Mouse (Mus musculus): Measurements from ENCODE around the gene Mfsd4b1. TPM values are rescaled to one million over a fixed set of nuclear protein-coding genes. Genes with fewer than 3 reads are reported as not detected.

Mfsd4b1 gene
- polyA plus RNA-seq, 1 experiment from 2014 or later = 1.5 TPM

DNA sequence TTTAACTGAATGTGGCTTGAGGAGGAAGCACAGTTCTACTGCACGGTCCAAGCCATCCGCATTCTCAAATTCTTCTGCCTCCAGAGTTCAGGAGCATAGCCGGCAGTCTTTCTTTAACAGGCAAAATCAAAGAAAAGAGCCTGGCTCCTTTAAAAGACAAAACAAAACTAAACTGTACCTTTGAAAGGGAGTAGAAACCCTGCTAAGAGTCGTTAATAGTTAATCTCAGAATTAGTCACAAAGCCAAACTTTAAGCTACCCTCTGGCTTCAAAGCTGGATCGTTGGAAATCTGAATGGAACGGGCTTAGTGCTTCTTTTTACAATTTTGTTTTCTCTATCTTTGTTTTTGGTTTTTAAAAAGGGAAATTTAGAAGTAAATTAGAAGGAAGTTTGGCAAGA, 37.7 kb upstream of the Mfsd4b1 start:
- Histone ChIP-seq H3K9ac (ENCODE audit: low read depth, low read length) (no peak overlapping the region), H3K27ac (ENCODE audit: low read depth, low read length) (peak overlapping the region; percentile 56), H3K36me3 (ENCODE audit: control insufficient read depth, insufficient read depth, low read length) (no peaks in the 10 kb centered on the region), H3K27me3 (ENCODE audit: control insufficient read depth, insufficient read depth, low read length) (no peaks in the 10 kb centered on the region), H3K4me1 (ENCODE audit: control insufficient read depth, insufficient read depth, low read length) (0 out of 2 replicates have a peak, but pooled peaks cover 10% of the 10 kb centered on the region), H3K9me3 (ENCODE audit: control insufficient read depth, low read length) (no peaks in the 10 kb centered on the region), H3K4me3 (ENCODE audit: low read length) (no peak overlapping the region), H3K4me2 (replicated peaks; ENCODE audit: low read depth, low read length) (0 out of 2 replicates have a peak overlapping the region, but pooled peaks have one; percentile 5)
- WGBS = 54% methylated on average over 6 of the region's 6 CpGs
- no peak for ATAC-seq (ENCODE audit: low FRiP score, low TSS enrichment)

DNA sequence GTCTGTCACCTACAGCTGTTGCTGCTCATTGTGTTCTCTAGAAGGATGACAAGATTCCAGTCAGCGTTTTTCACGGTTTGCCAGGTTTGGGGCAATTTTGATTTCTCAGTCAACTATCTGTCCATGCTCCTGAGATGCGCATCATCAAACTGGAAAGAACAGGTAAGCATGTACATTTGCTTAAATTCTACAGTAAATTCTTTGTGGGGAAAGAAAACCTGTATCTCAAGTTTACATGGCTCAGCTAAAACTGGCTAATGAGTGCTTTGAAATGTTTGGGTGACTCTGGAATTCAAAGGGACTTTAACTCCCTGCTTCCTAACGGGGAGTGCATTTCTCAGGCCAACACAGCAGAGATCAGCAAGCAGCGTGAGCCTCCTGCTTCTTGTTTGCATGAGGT, 36.9 kb upstream of the Mfsd4b1 start:
- Histone ChIP-seq H3K9ac (ENCODE audit: low read depth, low read length) (no peak overlapping the region), H3K27ac (ENCODE audit: low read depth, low read length) (0 out of 2 replicates have a peak overlapping the region, but pooled peaks have one; percentile 47), H3K4me2 (replicated peaks; ENCODE audit: low read depth, low read length) (no peak overlapping the region), H3K36me3 (ENCODE audit: control insufficient read depth, insufficient read depth, low read length) (no peaks in the 10 kb centered on the region), H3K4me3 (ENCODE audit: low read length) (no peak overlapping the region), H3K27me3 (ENCODE audit: control insufficient read depth, insufficient read depth, low read length) (no peaks in the 10 kb centered on the region), H3K9me3 (ENCODE audit: control insufficient read depth, low read length) (no peaks in the 10 kb centered on the region), H3K4me1 (ENCODE audit: control insufficient read depth, insufficient read depth, low read length) (0 out of 2 replicates have a peak, but pooled peaks cover 10% of the 10 kb centered on the region)
- ATAC-seq (ENCODE audit: low FRiP score, low TSS enrichment) = no peak
- 76% methylated on average over 5 of the region's 5 CpGs for WGBS

DNA sequence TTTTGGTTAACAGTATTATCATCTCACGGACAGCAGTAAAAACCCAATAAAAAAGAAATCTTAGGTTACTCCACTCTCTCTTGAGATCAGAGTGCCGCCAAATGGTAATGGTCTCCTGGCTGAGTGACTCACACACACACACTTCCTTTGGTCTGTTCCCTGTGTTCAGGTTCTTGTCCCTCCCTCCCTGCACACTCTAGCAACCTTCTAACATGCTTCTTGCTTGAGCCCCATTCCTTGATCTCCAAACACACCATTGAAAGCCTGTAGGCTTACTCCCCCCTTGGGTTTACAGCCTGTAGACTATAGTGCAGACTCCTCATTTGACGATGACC, 33.7 kb upstream of the Mfsd4b1 start:
- Histone ChIP-seq H3K27ac (ENCODE audit: low read depth, low read length) (peak overlapping the region; percentile 30; the same call in 1 of the 2 replicates), H3K4me2 (replicated peaks; ENCODE audit: low read depth, low read length) (no peak overlapping the region), H3K27me3 (ENCODE audit: control insufficient read depth, insufficient read depth, low read length) (no peaks in the 10 kb centered on the region), H3K4me3 (ENCODE audit: low read length) (no peak overlapping the region), H3K9ac (ENCODE audit: low read depth, low read length) (no peak overlapping the region), H3K9me3 (ENCODE audit: control insufficient read depth, low read length) (no peaks in the 10 kb centered on the region), H3K36me3 (ENCODE audit: control insufficient read depth, insufficient read depth, low read length) (no peaks in the 10 kb centered on the region), H3K4me1 (ENCODE audit: control insufficient read depth, insufficient read depth, low read length) (0 out of 2 replicates have a peak, but pooled peaks cover 8% of the 10 kb centered on the region)
- no peak for ATAC-seq (ENCODE audit: low FRiP score, low TSS enrichment)
- WGBS = 29% methylated on average over 3 of the region's 3 CpGs

DNA sequence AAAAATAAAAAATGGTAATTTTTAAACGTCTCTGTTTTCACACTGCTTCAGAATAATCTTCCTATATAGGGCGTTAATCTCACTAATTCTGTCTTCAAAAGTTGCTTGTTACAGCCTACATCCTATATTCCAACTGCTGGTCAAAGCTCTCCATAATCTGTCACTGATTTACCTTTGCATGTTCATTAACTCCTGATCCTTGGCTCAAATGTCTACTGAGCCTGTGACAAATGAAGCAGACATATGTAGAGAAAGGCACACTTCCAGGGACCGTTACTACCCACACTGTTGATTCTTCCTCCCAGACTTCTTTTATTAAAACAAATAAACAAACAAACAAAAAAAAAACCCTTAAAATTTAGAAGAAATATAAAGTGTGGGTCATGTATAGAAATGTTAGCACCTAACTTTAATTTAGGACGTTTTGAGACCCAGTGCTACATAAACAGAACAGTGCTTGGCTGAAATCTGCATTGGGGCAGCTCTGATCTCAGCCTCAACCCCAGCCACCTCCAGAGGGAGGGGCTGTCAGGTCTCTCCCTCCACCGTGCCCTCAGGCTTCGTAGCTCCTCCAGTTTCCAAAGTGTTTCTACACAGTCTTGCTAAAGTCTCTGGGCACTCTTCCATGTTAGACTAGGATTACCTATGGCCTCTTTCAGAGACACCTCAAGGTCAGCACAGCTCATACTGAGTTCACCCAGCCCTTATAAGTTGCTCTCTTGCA, 33.2 kb upstream of the Mfsd4b1 start:
- Histone ChIP-seq H3K36me3 (ENCODE audit: control insufficient read depth, insufficient read depth, low read length) (no peaks in the 10 kb centered on the region), H3K27me3 (ENCODE audit: control insufficient read depth, insufficient read depth, low read length) (no peaks in the 10 kb centered on the region), H3K4me3 (ENCODE audit: low read length) (no peak overlapping the region), H3K4me1 (ENCODE audit: control insufficient read depth, insufficient read depth, low read length) (0 out of 2 replicates have a peak, but pooled peaks cover 8% of the 10 kb centered on the region), H3K4me2 (replicated peaks; ENCODE audit: low read depth, low read length) (no peak overlapping the region), H3K9ac (ENCODE audit: low read depth, low read length) (no peak overlapping the region), H3K27ac (ENCODE audit: low read depth, low read length) (no peak overlapping the region), H3K9me3 (ENCODE audit: control insufficient read depth, low read length) (no peaks in the 10 kb centered on the region)
- ATAC-seq (ENCODE audit: low FRiP score, low TSS enrichment) = no peak
- 39% methylated on average over 6 of the region's 6 CpGs for WGBS

DNA sequence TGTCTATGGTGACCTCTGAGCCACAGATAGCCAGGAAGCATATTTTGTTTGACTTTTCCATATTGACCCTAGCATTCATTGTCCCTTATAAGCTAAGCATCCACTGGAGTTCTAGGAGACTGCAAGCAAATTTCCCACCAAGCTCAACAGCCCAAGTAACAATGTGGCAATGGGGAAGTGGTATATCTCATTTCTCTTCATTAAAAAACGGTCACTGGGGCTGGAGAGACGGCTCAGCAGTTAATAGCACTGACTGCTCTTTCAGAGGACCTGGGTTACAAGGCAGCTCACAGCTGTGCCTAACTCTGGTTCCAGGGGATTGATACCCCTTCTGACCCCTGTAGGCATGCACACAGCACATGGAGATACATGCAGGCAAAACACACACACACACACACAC, 32.5 kb upstream of the Mfsd4b1 start:
- no peak for ATAC-seq (ENCODE audit: low FRiP score, low TSS enrichment)
- Histone ChIP-seq H3K9ac (ENCODE audit: low read depth, low read length) (no peak overlapping the region), H3K27ac (ENCODE audit: low read depth, low read length) (no peak overlapping the region), H3K4me2 (replicated peaks; ENCODE audit: low read depth, low read length) (no peak overlapping the region), H3K27me3 (ENCODE audit: control insufficient read depth, insufficient read depth, low read length) (no peaks in the 10 kb centered on the region), H3K36me3 (ENCODE audit: control insufficient read depth, insufficient read depth, low read length) (no peaks in the 10 kb centered on the region), H3K4me1 (ENCODE audit: control insufficient read depth, insufficient read depth, low read length) (0 out of 2 replicates have a peak, but pooled peaks cover 8% of the 10 kb centered on the region), H3K9me3 (ENCODE audit: control insufficient read depth, low read length) (no peaks in the 10 kb centered on the region), H3K4me3 (ENCODE audit: low read length) (no peak overlapping the region)
- WGBS = 36% methylated on average over 2 of the region's 2 CpGs

DNA sequence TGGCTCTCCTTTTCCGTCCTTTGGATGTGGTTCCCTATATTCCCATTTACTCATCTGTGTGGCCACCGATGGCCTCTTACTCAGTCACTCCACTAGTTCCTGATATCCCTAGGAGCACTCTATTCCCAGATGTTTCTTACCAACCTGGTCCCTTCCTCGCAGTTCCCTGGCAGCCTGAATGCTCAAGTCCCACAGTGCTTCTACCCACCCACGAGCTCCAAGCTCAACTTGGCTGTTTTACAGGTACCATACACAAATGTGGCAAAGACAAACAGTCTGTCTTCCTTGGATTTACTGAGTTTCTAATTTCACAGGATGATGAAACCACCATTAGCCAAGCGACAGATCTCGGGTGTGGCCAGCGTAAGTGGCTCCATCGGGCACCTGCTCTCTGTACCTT, 29.4 kb upstream of the Mfsd4b1 start:
- H3K9me3 ChIP-seq (ENCODE audit: control insufficient read depth, low read length) = no peaks in the 10 kb centered on the region
- H3K4me1 ChIP-seq (ENCODE audit: control insufficient read depth, insufficient read depth, low read length) = 0 out of 2 replicates have a peak, but pooled peaks cover 3% of the 10 kb centered on the region
- no peak overlapping the region for H3K27ac ChIP-seq (ENCODE audit: low read depth, low read length)
- no peak overlapping the region for H3K4me3 ChIP-seq (ENCODE audit: low read length)
- H3K36me3 ChIP-seq (ENCODE audit: control insufficient read depth, insufficient read depth, low read length) = no peaks in the 10 kb centered on the region
- 81% methylated on average over 8 of the region's 8 CpGs for WGBS
- H3K4me2 ChIP-seq (replicated peaks; ENCODE audit: low read depth, low read length) = no peak overlapping the region
- H3K27me3 ChIP-seq (ENCODE audit: control insufficient read depth, insufficient read depth, low read length) = no peaks in the 10 kb centered on the region
- ATAC-seq (ENCODE audit: low FRiP score, low TSS enrichment) = no peak
- H3K9ac ChIP-seq (ENCODE audit: low read depth, low read length) = no peak overlapping the region

DNA sequence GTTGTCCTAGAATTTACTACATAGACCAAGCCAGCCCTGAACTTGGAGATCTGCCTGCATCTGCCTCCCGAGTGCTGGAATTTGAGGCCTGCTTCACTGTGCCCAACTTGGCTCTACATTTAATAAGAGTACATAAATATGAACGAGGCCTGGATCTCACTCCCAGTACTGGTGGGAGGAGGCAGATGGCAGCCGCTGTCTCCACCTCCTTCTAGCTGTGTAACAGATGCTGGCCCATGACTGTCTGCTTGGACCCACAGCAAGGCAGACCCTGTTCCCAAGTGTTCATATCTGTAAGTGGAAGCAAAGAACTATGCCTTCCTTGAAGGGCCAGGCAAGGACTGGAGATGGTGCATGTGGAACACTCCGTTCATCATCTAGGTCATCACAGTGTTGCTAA, 28.8 kb upstream of the Mfsd4b1 start:
- ATAC-seq (ENCODE audit: low FRiP score, low TSS enrichment) = no peak
- Histone ChIP-seq H3K4me1 (ENCODE audit: control insufficient read depth, insufficient read depth, low read length) (0 out of 2 replicates have a peak, but pooled peaks cover 3% of the 10 kb centered on the region), H3K27me3 (ENCODE audit: control insufficient read depth, insufficient read depth, low read length) (no peaks in the 10 kb centered on the region), H3K4me2 (replicated peaks; ENCODE audit: low read depth, low read length) (no peak overlapping the region), H3K27ac (ENCODE audit: low read depth, low read length) (no peak overlapping the region), H3K9me3 (ENCODE audit: control insufficient read depth, low read length) (no peaks in the 10 kb centered on the region), H3K9ac (ENCODE audit: low read depth, low read length) (no peak overlapping the region), H3K36me3 (ENCODE audit: control insufficient read depth, insufficient read depth, low read length) (no peaks in the 10 kb centered on the region), H3K4me3 (ENCODE audit: low read length) (no peak overlapping the region)
- WGBS = 90% methylated on average over 4 of the region's 4 CpGs

DNA sequence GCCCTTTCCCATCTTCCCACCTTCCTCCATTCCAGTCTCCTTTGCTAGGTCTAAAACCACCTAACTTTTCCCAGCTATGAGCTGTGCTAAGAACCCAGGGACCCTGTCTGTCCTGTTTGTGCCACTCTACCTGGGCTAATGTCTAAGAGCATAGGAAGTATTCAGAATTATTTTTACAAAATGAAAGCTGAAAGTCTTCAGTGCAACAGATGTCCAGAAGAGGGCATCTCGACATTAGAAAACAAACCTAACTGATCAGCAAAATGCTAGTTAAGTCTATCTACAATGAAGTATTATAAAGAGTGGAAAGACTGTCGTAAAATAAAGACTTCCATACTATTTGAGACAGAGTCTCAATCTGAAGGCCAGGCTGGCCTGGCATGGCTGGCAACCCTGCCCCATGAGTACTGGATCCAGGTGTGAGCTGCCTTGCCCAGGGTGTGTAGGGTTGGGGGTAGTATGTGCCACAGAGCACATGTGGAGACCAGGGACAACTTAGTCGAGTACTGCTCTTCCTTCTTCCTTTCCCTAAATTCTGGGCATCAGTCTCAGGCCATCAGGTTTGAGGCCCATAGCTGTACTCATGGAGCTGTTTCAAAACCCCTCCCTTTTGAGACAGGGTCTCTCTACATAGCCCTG, 28.3 kb upstream of the Mfsd4b1 start:
- Histone ChIP-seq H3K4me3 (ENCODE audit: low read length) (no peak overlapping the region), H3K27ac (ENCODE audit: low read depth, low read length) (no peak overlapping the region), H3K9me3 (ENCODE audit: control insufficient read depth, low read length) (no peaks in the 10 kb centered on the region), H3K36me3 (ENCODE audit: control insufficient read depth, insufficient read depth, low read length) (no peaks in the 10 kb centered on the region), H3K4me2 (replicated peaks; ENCODE audit: low read depth, low read length) (no peak overlapping the region), H3K9ac (ENCODE audit: low read depth, low read length) (no peak overlapping the region), H3K4me1 (ENCODE audit: control insufficient read depth, insufficient read depth, low read length) (0 out of 2 replicates have a peak, but pooled peaks cover 3% of the 10 kb centered on the region), H3K27me3 (ENCODE audit: control insufficient read depth, insufficient read depth, low read length) (no peaks in the 10 kb centered on the region)
- ATAC-seq (ENCODE audit: low FRiP score, low TSS enrichment) = no peak
- WGBS = 67% methylated on average over 3 of the region's 3 CpGs

DNA sequence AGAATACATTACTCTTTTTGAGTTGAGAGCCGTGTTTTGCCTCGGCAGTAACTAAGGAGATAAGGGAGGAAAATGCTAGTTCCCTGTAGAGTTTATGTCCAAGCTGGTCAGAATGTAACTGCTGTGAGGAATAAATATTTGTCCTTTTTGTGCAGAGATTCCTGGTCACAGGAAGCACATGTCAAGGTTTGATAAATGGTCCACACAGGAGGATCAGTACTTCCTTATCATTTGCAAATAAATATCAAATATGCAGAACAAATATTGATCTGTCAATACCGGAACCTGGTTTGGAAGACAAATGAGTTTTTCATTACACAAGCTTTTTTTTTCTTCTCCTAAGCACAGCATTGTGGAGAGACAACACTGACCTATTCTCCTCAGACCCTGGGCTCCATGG, 26.9 kb upstream of the Mfsd4b1 start:
- no peaks in the 10 kb centered on the region for H3K27me3 ChIP-seq (ENCODE audit: control insufficient read depth, insufficient read depth, low read length)
- no peaks in the 10 kb centered on the region for H3K36me3 ChIP-seq (ENCODE audit: control insufficient read depth, insufficient read depth, low read length)
- no peak overlapping the region for H3K4me2 ChIP-seq (replicated peaks; ENCODE audit: low read depth, low read length)
- H3K4me3 ChIP-seq (ENCODE audit: low read length) = no peak overlapping the region
- no peak overlapping the region for H3K9ac ChIP-seq (ENCODE audit: low read depth, low read length)
- 79% methylated on average over 3 of the region's 3 CpGs for WGBS
- H3K9me3 ChIP-seq (ENCODE audit: control insufficient read depth, low read length) = no peaks in the 10 kb centered on the region
- H3K27ac ChIP-seq (ENCODE audit: low read depth, low read length) = no peak overlapping the region
- ATAC-seq (ENCODE audit: low FRiP score, low TSS enrichment) = no peak
- H3K4me1 ChIP-seq (ENCODE audit: control insufficient read depth, insufficient read depth, low read length) = 0 out of 2 replicates have a peak, but pooled peaks cover 3% of the 10 kb centered on the region

All from kidney, embryonic 14.5 days (tissue).